Mouse (Mus musculus): ENCODE data around the gene Bivm. TPM values are rescaled to one million over a fixed set of nuclear protein-coding genes. Genes with fewer than 3 reads are reported as not detected.

Bivm gene
- total RNA-seq (2014; fragmentation: Nextera tagmentation) (68.8 and 70.1 TPM in 2 replicates), total RNA-seq (2017) (26.1 and 28.9 TPM in 2 replicates), polyA plus RNA-seq (2012) (4.8 and 6.4 TPM in 2 replicates)

- no peaks in the 10 kb centered on the region for H3K27me3 ChIP-seq (ENCODE audit: insufficient read depth, low read length)
Measured at GRCm38 (mm10) chr1:44118239-44119054, at the start of gene Bivm, which contains the start of gene Kdelc1. TSS of gene Bivm (plus strand) at chr1:44118957. TSS of gene Kdelc1 (minus strand) at chr1:44118808.

GRCm38 (mm10) chr1:44101448-44102225 lies 17.1 kb upstream of the Bivm start:
- ATAC-seq (ENCODE audit: extremely low read depth, insufficient number of reproducible peaks, low FRiP score, poor library complexity, severe bottlenecking) (peak; percentile 41), DNase-seq (ENCODE audit: low spot score) (peak; percentile 39)
- peaks cover 22% of the 10 kb centered on the region for H3K4me1 ChIP-seq (ENCODE audit: insufficient read depth, low read depth, low read length)
- H3K36me3 ChIP-seq (replicated peaks): peaks cover 43% of the 10 kb centered on the region
- H3K4me3 ChIP-seq (ENCODE audit: low read depth, low read length): peak overlapping the region; percentile 96
- TF ChIP-seq GATA1 (IDR thresholded peaks at IDR 0.05; ENCODE audit: borderline replicate concordance, low read length): no peak
- TF ChIP-seq GATA2 (IDR thresholded peaks at IDR 0.05; ENCODE audit: borderline replicate concordance, low read depth, low read length): no peak
- no peak for TF ChIP-seq CTCF (IDR thresholded peaks at IDR 0.05; ENCODE audit: low read depth, low read length)
- TF ChIP-seq TAL1 (conservative IDR thresholded peaks at IDR 0.05; ENCODE audit: low read depth, low read length): no peak
- no peak for TF ChIP-seq POLR2AphosphoS5 (IDR thresholded peaks at IDR 0.05; ENCODE audit: insufficient replicate concordance, low read depth, low read length)
- H3K9me3 ChIP-seq (replicated peaks): no peaks in the 10 kb centered on the region
- no peaks in the 10 kb centered on the region for H3K27me3 ChIP-seq (ENCODE audit: insufficient read depth, low read length)

More at GRCm38 (mm10) chr1:44118239-44119054, at the start of gene Bivm, which contains the start of gene Kdelc1:
- H3K36me3 ChIP-seq (replicated peaks): peaks cover 39% of the 10 kb centered on the region
- H3K4me3 ChIP-seq (ENCODE audit: low read depth, low read length): peak within 1 kb of the TSS; percentile 78
- DNase-seq (ENCODE audit: low spot score) (peak; percentile 93), ATAC-seq (ENCODE audit: extremely low read depth, insufficient number of reproducible peaks, low FRiP score, poor library complexity, severe bottlenecking) (peak; percentile 89)
- TF ChIP-seq GATA2 (IDR thresholded peaks at IDR 0.05; ENCODE audit: borderline replicate concordance, low read depth, low read length): no peak
- 0 out of 2 replicates have a peak, but pooled peaks have one; percentile 68 for TF ChIP-seq POLR2AphosphoS5 (IDR thresholded peaks at IDR 0.05; ENCODE audit: insufficient replicate concordance, low read depth, low read length)
- no peaks in the 10 kb centered on the region for H3K9me3 ChIP-seq (replicated peaks)
- H3K4me1 ChIP-seq (ENCODE audit: insufficient read depth, low read depth, low read length): peaks cover 31% of the 10 kb centered on the region

- peak within 1 kb of the TSS; percentile 96 for H3K4me3 ChIP-seq (ENCODE audit: low read depth, low read length)
- no peak for TF ChIP-seq TAL1 (conservative IDR thresholded peaks at IDR 0.05; ENCODE audit: low read depth, low read length)
- TF ChIP-seq GATA2 (IDR thresholded peaks at IDR 0.05; ENCODE audit: borderline replicate concordance, low read depth, low read length): no peak
- TF ChIP-seq POLR2AphosphoS5 (IDR thresholded peaks at IDR 0.05; ENCODE audit: insufficient replicate concordance, low read depth, low read length): no peak
- TF ChIP-seq GATA1 (IDR thresholded peaks at IDR 0.05; ENCODE audit: borderline replicate concordance, low read length): no peak
- TF ChIP-seq CTCF (IDR thresholded peaks at IDR 0.05; ENCODE audit: low read depth, low read length): no peak
- peak; percentile 93 for DNase-seq (ENCODE audit: low spot score)
Measured at GRCm38 (mm10) chr1:44102259-44102717, 16.5 kb upstream of the Bivm start, which contains the start of gene Tex30. TSS of gene Tex30 (minus strand) at chr1:44102441.

GRCm38 (mm10) chr1:44102939-44103338 lies 15.8 kb upstream of the Bivm start:
- TF ChIP-seq GATA1 (IDR thresholded peaks at IDR 0.05; ENCODE audit: borderline replicate concordance, low read length): no peak
- TF ChIP-seq GATA2 (IDR thresholded peaks at IDR 0.05; ENCODE audit: borderline replicate concordance, low read depth, low read length): no peak
- no peak for TF ChIP-seq TAL1 (conservative IDR thresholded peaks at IDR 0.05; ENCODE audit: low read depth, low read length)
- no peak for TF ChIP-seq CTCF (IDR thresholded peaks at IDR 0.05; ENCODE audit: low read depth, low read length)
- TF ChIP-seq POLR2AphosphoS5 (IDR thresholded peaks at IDR 0.05; ENCODE audit: insufficient replicate concordance, low read depth, low read length): no peak
- ATAC-seq (ENCODE audit: extremely low read depth, insufficient number of reproducible peaks, low FRiP score, poor library complexity, severe bottlenecking) (no peak), DNase-seq (ENCODE audit: low spot score) (peak; percentile 20)
- Histone ChIP-seq H3K4me1 (ENCODE audit: insufficient read depth, low read depth, low read length) (peaks cover 22% of the 10 kb centered on the region), H3K9me3 (replicated peaks) (no peaks in the 10 kb centered on the region), H3K36me3 (replicated peaks) (peaks cover 47% of the 10 kb centered on the region), H3K27me3 (ENCODE audit: insufficient read depth, low read length) (no peaks in the 10 kb centered on the region), H3K4me3 (ENCODE audit: low read depth, low read length) (peak overlapping the region; percentile 96)

More at GRCm38 (mm10) chr1:44102259-44102717, 16.5 kb upstream of the Bivm start, which contains the start of gene Tex30:
- Histone ChIP-seq H3K4me1 (ENCODE audit: insufficient read depth, low read depth, low read length) (peaks cover 22% of the 10 kb centered on the region), H3K9me3 (replicated peaks) (no peaks in the 10 kb centered on the region), H3K36me3 (replicated peaks) (peaks cover 47% of the 10 kb centered on the region), H3K27me3 (ENCODE audit: insufficient read depth, low read length) (no peaks in the 10 kb centered on the region)
- ATAC-seq (ENCODE audit: extremely low read depth, insufficient number of reproducible peaks, low FRiP score, poor library complexity, severe bottlenecking): peak; percentile 86

GRCm38 (mm10) chr1:44117571-44117970 lies 1.2 kb upstream of the Bivm start:
- no peak for ATAC-seq (ENCODE audit: extremely low read depth, insufficient number of reproducible peaks, low FRiP score, poor library complexity, severe bottlenecking)
- no peaks in the 10 kb centered on the region for H3K9me3 ChIP-seq (replicated peaks)
- DNase-seq (ENCODE audit: low spot score): no peak
- H3K36me3 ChIP-seq (replicated peaks): peaks cover 42% of the 10 kb centered on the region
- TF ChIP-seq GATA2 (IDR thresholded peaks at IDR 0.05; ENCODE audit: borderline replicate concordance, low read depth, low read length) (no peak), GATA1 (IDR thresholded peaks at IDR 0.05; ENCODE audit: borderline replicate concordance, low read length) (no peak), POLR2AphosphoS5 (IDR thresholded peaks at IDR 0.05; ENCODE audit: insufficient replicate concordance, low read depth, low read length) (no peak; the same call in 1 of the 2 replicates), TAL1 (conservative IDR thresholded peaks at IDR 0.05; ENCODE audit: low read depth, low read length) (no peak), CTCF (IDR thresholded peaks at IDR 0.05; ENCODE audit: low read depth, low read length) (no peak)
- peak overlapping the region; percentile 78 for H3K4me3 ChIP-seq (ENCODE audit: low read depth, low read length)
- H3K27me3 ChIP-seq (ENCODE audit: insufficient read depth, low read length): no peaks in the 10 kb centered on the region
- peaks cover 31% of the 10 kb centered on the region for H3K4me1 ChIP-seq (ENCODE audit: insufficient read depth, low read depth, low read length)
